In the genomic region with DNA sequence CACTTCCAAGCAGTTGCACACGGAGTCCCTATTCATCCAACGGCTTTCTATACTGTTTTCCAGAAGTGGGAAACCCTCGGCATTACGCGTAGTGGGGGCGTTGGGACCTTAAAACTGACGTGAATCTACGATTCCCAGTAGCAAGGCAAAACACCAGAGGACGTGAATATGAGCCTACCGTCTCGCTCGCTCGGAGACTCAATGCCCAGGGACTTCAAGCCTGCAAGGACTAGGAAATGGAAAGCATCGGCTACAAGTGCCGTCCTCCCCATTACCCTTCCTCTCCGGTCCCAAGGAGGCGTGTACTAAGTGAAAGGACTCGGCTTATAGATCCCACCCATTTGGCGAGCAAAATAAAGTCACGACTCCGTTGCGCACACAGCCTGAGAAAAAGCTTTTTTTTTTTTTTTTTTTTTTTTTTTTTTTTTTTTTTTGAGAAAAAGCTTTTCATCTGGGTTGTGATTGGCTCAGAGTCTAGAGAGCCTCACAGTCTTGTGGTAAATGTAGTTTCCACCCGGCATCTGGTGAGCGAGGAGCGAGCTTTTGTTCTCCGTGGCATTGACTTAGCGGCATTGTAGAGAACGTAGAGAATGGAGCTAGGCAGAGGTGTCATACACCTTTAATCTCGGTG, we compare ENCODE assay signal across 8 mouse cellular contexts. TPM values are rescaled to one million over a fixed set of nuclear protein-coding genes. Genes with fewer than 3 reads are reported as not detected.
DNase-seq lines count a peak whose midpoint lies in the region; ATAC-seq lines count a peak whose summit lies in the region.

No protein-coding gene starts in this region.

- peak overlapping the region; percentile 64 for H3K4me2 ChIP-seq in embryonic facial prominence, embryonic 14.5 days (ENCODE audit: low read depth, low read length)
- H3K4me2 ChIP-seq in liver, embryonic 11.5 days: peak overlapping the region; percentile 76
- peak overlapping the region; percentile 63 for H3K4me2 ChIP-seq in stomach, embryonic 14.5 days (replicated peaks; ENCODE audit: low read depth, low read length)

- no peaks in the 10 kb centered on the region for H3K27me3 ChIP-seq in embryonic facial prominence, embryonic 14.5 days (replicated peaks; ENCODE audit: control insufficient read depth, insufficient read depth, low read length)
- H3K27me3 ChIP-seq in heart, embryonic 10.5 days (ENCODE audit: insufficient read depth, poor library complexity, severe bottlenecking): no peaks in the 10 kb centered on the region
- no peaks in the 10 kb centered on the region for H3K27me3 ChIP-seq in liver, embryonic 11.5 days (replicated peaks; ENCODE audit: control insufficient read depth, insufficient read depth, low read length)
- H3K27me3 ChIP-seq in stomach, embryonic 14.5 days (ENCODE audit: control insufficient read depth, insufficient read depth, low read length): no peaks in the 10 kb centered on the region

- ATAC-seq in embryonic facial prominence, embryonic 14.5 days (ENCODE audit: low read depth): peak; percentile 72
- ATAC-seq in liver, embryonic 11.5 days (replicated peaks; ENCODE audit: low FRiP score): peak; percentile 35
- ATAC-seq in monocyte, adult 5-6 weeks (replicated peaks; ENCODE audit: insufficient number of reproducible peaks, low FRiP score, low TSS enrichment, poor library complexity, severe bottlenecking): peak; percentile 64
- ATAC-seq in stomach, embryonic 14.5 days (ENCODE audit: insufficient number of reproducible peaks, insufficient read depth, low FRiP score, low read depth): peak; percentile 69

- peak overlapping the region; percentile 44 for H3K4me3 ChIP-seq in embryonic facial prominence, embryonic 14.5 days (ENCODE audit: low read depth, low read length)
- peak overlapping the region; percentile 61 for H3K4me3 ChIP-seq in heart, embryonic 10.5 days
- peak overlapping the region; percentile 62 for H3K4me3 ChIP-seq in liver, embryonic 11.5 days (ENCODE audit: low read depth, low read length)
- peak overlapping the region; percentile 46 for H3K4me3 ChIP-seq in stomach, embryonic 14.5 days (ENCODE audit: low read depth, low read length)

- DNase-seq in 416B (ENCODE audit: low read depth): peak; percentile 92
- peak; percentile 64 for DNase-seq in adrenal gland, adult 2 months
- DNase-seq in embryonic facial prominence, embryonic 14.5 days (ENCODE audit: low spot score): peak; percentile 94
- peak; percentile 83 for DNase-seq in heart, embryonic 10.5 days (ENCODE audit: low spot score)
- DNase-seq in kidney, adult 9 months: peak; percentile 55
- peak; percentile 68 for DNase-seq in liver, embryonic 11.5 days (ENCODE audit: low spot score)

- no peaks in the 10 kb centered on the region for H3K36me3 ChIP-seq in embryonic facial prominence, embryonic 14.5 days (ENCODE audit: control insufficient read depth, insufficient read depth, low read length)
- H3K36me3 ChIP-seq in heart, embryonic 10.5 days: no peaks in the 10 kb centered on the region
- no peaks in the 10 kb centered on the region for H3K36me3 ChIP-seq in liver, embryonic 11.5 days (ENCODE audit: control insufficient read depth, insufficient read depth, low read length)
- H3K36me3 ChIP-seq in stomach, embryonic 14.5 days (ENCODE audit: control insufficient read depth, insufficient read depth, low read length): no peaks in the 10 kb centered on the region

- H3K9me3 ChIP-seq in embryonic facial prominence, embryonic 14.5 days (ENCODE audit: control insufficient read depth, low read length): no peaks in the 10 kb centered on the region
- no peaks in the 10 kb centered on the region for H3K9me3 ChIP-seq in heart, embryonic 10.5 days
- no peaks in the 10 kb centered on the region for H3K9me3 ChIP-seq in liver, embryonic 11.5 days (ENCODE audit: control insufficient read depth, low read length)
- no peaks in the 10 kb centered on the region for H3K9me3 ChIP-seq in stomach, embryonic 14.5 days (ENCODE audit: control insufficient read depth, low read depth, low read length)

- H3K9ac ChIP-seq in embryonic facial prominence, embryonic 14.5 days (ENCODE audit: low read depth, low read length): peak overlapping the region; percentile 61
- H3K9ac ChIP-seq in liver, embryonic 11.5 days (ENCODE audit: low read depth, low read length): peak overlapping the region; percentile 72
- H3K9ac ChIP-seq in stomach, embryonic 14.5 days (replicated peaks; ENCODE audit: low read depth, low read length): peak overlapping the region; percentile 73

- H3K27ac ChIP-seq in embryonic facial prominence, embryonic 14.5 days (replicated peaks; ENCODE audit: low read depth, low read length): peak overlapping the region; percentile 91
- peak overlapping the region; percentile 88 for H3K27ac ChIP-seq in heart, embryonic 10.5 days
- peak overlapping the region; percentile 56 for H3K27ac ChIP-seq in liver, embryonic 11.5 days (ENCODE audit: low read depth, low read length)
- H3K27ac ChIP-seq in stomach, embryonic 14.5 days (ENCODE audit: low read length): peak overlapping the region; percentile 77

- H3K4me1 ChIP-seq in embryonic facial prominence, embryonic 14.5 days (ENCODE audit: control insufficient read depth, insufficient read depth, low read length): peaks cover 9% of the 10 kb centered on the region
- peaks cover 10% of the 10 kb centered on the region for H3K4me1 ChIP-seq in heart, embryonic 10.5 days
- H3K4me1 ChIP-seq in liver, embryonic 11.5 days (replicated peaks; ENCODE audit: control insufficient read depth, insufficient read depth, low read length): peaks cover 11% of the 10 kb centered on the region
- 0 out of 2 replicates have a peak, but pooled peaks cover 6% of the 10 kb centered on the region for H3K4me1 ChIP-seq in stomach, embryonic 14.5 days (ENCODE audit: control insufficient read depth, insufficient read depth, low read length)

- WGBS in embryonic facial prominence, embryonic 14.5 days: 3% methylated on average over 29 of the region's 29 CpGs
- 4% methylated on average over 29 of the region's 29 CpGs for WGBS in heart, embryonic 10.5 days
- 3% methylated on average over 29 of the region's 29 CpGs for WGBS in liver, embryonic 11.5 days
- 2% methylated on average over 29 of the region's 29 CpGs for WGBS in stomach, embryonic 14.5 days

RNA-seq across cellular contexts. Expression of a gene that starts 4.0 kb away (rescaled TPM):
- total RNA-seq in adrenal gland, adult 2 months (2021): 10 to 100 TPM; 10.0 to 11.1 TPM
- 9.4 and 9.7 TPM in 2 replicates for polyA plus RNA-seq in adrenal gland, adult 2 months (2012; rRNA removed)
- 9.4 and 10.9 TPM in 2 replicates for polyA plus RNA-seq in embryonic facial prominence, embryonic 14.5 days (2014; fragmentation: Nextera tagmentation; extraction: Ambion mirVana)
- polyA plus RNA-seq in heart, embryonic 10.5 days (2016; fragmentation: Nextera tagmentation; extraction: Ambion mirVana): 7.8 and 8.4 TPM in 2 replicates
- 6.6 and 7.7 TPM in 2 replicates for polyA plus RNA-seq in liver, embryonic 11.5 days (2014; fragmentation: Nextera tagmentation; extraction: Ambion mirVana)
- 0.96 to 4.5 TPM (median 1.9 TPM) in 3 replicates for total RNA-seq in monocyte, adult 5-6 weeks (2017)
- 9.4 and 9.7 TPM in 2 replicates for polyA plus RNA-seq in stomach, embryonic 14.5 days (2014; fragmentation: Nextera tagmentation; extraction: Ambion mirVana)

RNA-seq across cellular contexts. Expression of a gene that starts 16.0 kb away (rescaled TPM):
- 1 to 10 TPM; 5.2 to 7.0 TPM for total RNA-seq in adrenal gland, adult 2 months (2021)
- 6.8 and 8.1 TPM in 2 replicates for polyA plus RNA-seq in adrenal gland, adult 2 months (2012; rRNA removed)
- polyA plus RNA-seq in embryonic facial prominence, embryonic 14.5 days (2014; fragmentation: Nextera tagmentation; extraction: Ambion mirVana): 2.5 and 3.8 TPM in 2 replicates
- polyA plus RNA-seq in heart, embryonic 10.5 days (2016; fragmentation: Nextera tagmentation; extraction: Ambion mirVana): 8.2 and 8.4 TPM in 2 replicates
- 6.9 and 7.0 TPM in 2 replicates for polyA plus RNA-seq in liver, embryonic 11.5 days (2014; fragmentation: Nextera tagmentation; extraction: Ambion mirVana)
- 0.43 to 1.3 TPM (median 1.0 TPM) in 3 replicates for total RNA-seq in monocyte, adult 5-6 weeks (2017)
- 8.7 and 9.2 TPM in 2 replicates for polyA plus RNA-seq in stomach, embryonic 14.5 days (2014; fragmentation: Nextera tagmentation; extraction: Ambion mirVana)

RNA-seq across cellular contexts. Expression of a gene that starts 34.4 kb away (rescaled TPM):
- total RNA-seq in adrenal gland, adult 2 months (2021): under 1 TPM; 0.12 to 0.28 TPM
- 0.27 and 0.39 TPM in 2 replicates for polyA plus RNA-seq in adrenal gland, adult 2 months (2012; rRNA removed)
- 0.43 and 0.49 TPM in 2 replicates for polyA plus RNA-seq in embryonic facial prominence, embryonic 14.5 days (2014; fragmentation: Nextera tagmentation; extraction: Ambion mirVana)
- 1.1 TPM in 2 replicates for polyA plus RNA-seq in heart, embryonic 10.5 days (2016; fragmentation: Nextera tagmentation; extraction: Ambion mirVana)
- polyA plus RNA-seq in liver, embryonic 11.5 days (2014; fragmentation: Nextera tagmentation; extraction: Ambion mirVana): 0.38 and 0.81 TPM in 2 replicates
- 0.53 TPM in 1 of 3 replicates, not detected in the others for total RNA-seq in monocyte, adult 5-6 weeks (2017)
- 0.97 and 1.4 TPM in 2 replicates for polyA plus RNA-seq in stomach, embryonic 14.5 days (2014; fragmentation: Nextera tagmentation; extraction: Ambion mirVana)

RNA-seq across cellular contexts. Expression of a gene that starts 36.4 kb away (rescaled TPM):
- 1 to 10 TPM in 1 of 2 experiments, not detected in 1; 1.5 TPM for total RNA-seq in adrenal gland, adult 2 months (2021)
- polyA plus RNA-seq in adrenal gland, adult 2 months (2012; rRNA removed): 0.38 TPM in 1 of 2 replicates, not detected in the other
- polyA plus RNA-seq in embryonic facial prominence, embryonic 14.5 days (2014; fragmentation: Nextera tagmentation; extraction: Ambion mirVana): not detected in 2 replicates
- not detected in 2 replicates for polyA plus RNA-seq in heart, embryonic 10.5 days (2016; fragmentation: Nextera tagmentation; extraction: Ambion mirVana)
- polyA plus RNA-seq in liver, embryonic 11.5 days (2014; fragmentation: Nextera tagmentation; extraction: Ambion mirVana): 0.52 and 1.1 TPM in 2 replicates
- 1.6 TPM in 1 of 3 replicates, not detected in the others for total RNA-seq in monocyte, adult 5-6 weeks (2017)
- polyA plus RNA-seq in stomach, embryonic 14.5 days (2014; fragmentation: Nextera tagmentation; extraction: Ambion mirVana): not detected in 2 replicates

RNA-seq across cellular contexts. Expression of a gene that starts 37.3 kb away (rescaled TPM):
- total RNA-seq in adrenal gland, adult 2 months (2021): 100 to 1,000 TPM; 212 to 228 TPM
- 173 and 261 TPM in 2 replicates for polyA plus RNA-seq in adrenal gland, adult 2 months (2012; rRNA removed)
- polyA plus RNA-seq in embryonic facial prominence, embryonic 14.5 days (2014; fragmentation: Nextera tagmentation; extraction: Ambion mirVana): 321 and 352 TPM in 2 replicates
- 219 and 367 TPM in 2 replicates for polyA plus RNA-seq in heart, embryonic 10.5 days (2016; fragmentation: Nextera tagmentation; extraction: Ambion mirVana)
- polyA plus RNA-seq in liver, embryonic 11.5 days (2014; fragmentation: Nextera tagmentation; extraction: Ambion mirVana): 339 and 346 TPM in 2 replicates
- total RNA-seq in monocyte, adult 5-6 weeks (2017): 150 to 169 TPM (median 158 TPM) in 3 replicates
- polyA plus RNA-seq in stomach, embryonic 14.5 days (2014; fragmentation: Nextera tagmentation; extraction: Ambion mirVana): 386 and 397 TPM in 2 replicates

Comparison
In these comparisons a context has a peak if more than half of its experiments do, and no peak if none do; other contexts are left out.
1. Peak in every context shown above with its lines: DNase-seq, ATAC-seq, H3K4me3 ChIP-seq and H3K27ac ChIP-seq.